Mouse (Mus musculus) layer of hippocampus, postnatal 25 days (tissue): ENCODE results near the gene Prr5l. TPM values are rescaled to one million over a fixed set of nuclear protein-coding genes. Genes with fewer than 3 reads are reported as not detected.

Experiments
- DNase-seq, 2 experiments: peaks; one replicate each; pipeline ENCODE4 v3.0.0; 2022; ENCODE audit warnings: mixed read lengths in 2 of 2, low spot score in 1 of 2; ENCODE audit errors: extremely low spot score in 1 of 2
- total RNA-seq, 2 experiments: library from RNA; stranded (reverse); gene quantifications; 2 replicates each; pipeline ENCODE4 v1.2.3; 2021

Gene Prr5l
- total RNA-seq, 2 experiments from 2014 or later: 8.8 to 12.1 TPM

GRCm38 (mm10) chr2:101825226-101826120, 57.4 kb downstream of the Prr5l start:
- no peak for DNase-seq

GRCm38 (mm10) chr2:101823821-101824220, 59.0 kb downstream of the Prr5l start:
- no peak for DNase-seq

GRCm38 (mm10) chr2:101822785-101823184, 60.0 kb downstream of the Prr5l start:
- no peak for DNase-seq

GRCm38 (mm10) chr2:101820816-101821215, 62.0 kb downstream of the Prr5l start:
- DNase-seq: no peak

GRCm38 (mm10) chr2:101818986-101819764, 63.7 kb downstream of the Prr5l start:
- DNase-seq: no peak

- DNase-seq: no peak
Measured at GRCm38 (mm10) chr2:101816646-101817308, 66.0 kb downstream of the Prr5l start.

GRCm38 (mm10) chr2:101815250-101815934, 67.4 kb downstream of the Prr5l start:
- DNase-seq: peak in 1 of 2 experiments; percentile 13

- no peak for DNase-seq
Measured at GRCm38 (mm10) chr2:101814272-101814625, 68.6 kb downstream of the Prr5l start.

- no peak for DNase-seq
Measured at GRCm38 (mm10) chr2:101813581-101814271, 69.1 kb downstream of the Prr5l start.

GRCm38 (mm10) chr2:101811925-101812324, 70.9 kb downstream of the Prr5l start:
- no peak for DNase-seq

GRCm38 (mm10) chr2:101810774-101811173, 72.1 kb downstream of the Prr5l start:
- DNase-seq: no peak

- no peak for DNase-seq
Measured at GRCm38 (mm10) chr2:101809640-101810305, 73.1 kb downstream of the Prr5l start.

- no peak for DNase-seq
Measured at GRCm38 (mm10) chr2:101807756-101808155, 75.1 kb downstream of the Prr5l start.

- no peak for DNase-seq
Measured at GRCm38 (mm10) chr2:101802240-101802639, 80.6 kb downstream of the Prr5l start.

- DNase-seq: no peak
Measured at GRCm38 (mm10) chr2:101797901-101798250, 85.0 kb downstream of the Prr5l start.

GRCm38 (mm10) chr2:101797166-101797900, 85.5 kb downstream of the Prr5l start:
- no peak for DNase-seq

- DNase-seq: peak; percentile 57 to 74
Measured at GRCm38 (mm10) chr2:101796287-101797115, 86.3 kb downstream of the Prr5l start.

- no peak for DNase-seq
Measured at GRCm38 (mm10) chr2:101792130-101792529, 90.7 kb downstream of the Prr5l start.
